Mouse (Mus musculus) thymus, adult 2 months (tissue): ENCODE data around the gene Ammecr1.

Experiments used
- CTCF ChIP-seq: fragments of 200-500 bp; IDR thresholded peaks from 2 replicates; pipeline ENCODE4 v1.5.1; 2012; ENCODE audit warnings: mild to moderate bottlenecking, control low read depth, low read length, moderate library complexity, borderline replicate concordance; ENCODE audit not compliant: control insufficient read depth, poor library complexity, insufficient read depth; ENCODE audit errors: extremely low read depth
- POLR2A ChIP-seq: fragments of 200-500 bp; IDR thresholded peaks from 2 replicates; pipeline ENCODE4 v1.6.1; 2012; ENCODE audit warnings: mild to moderate bottlenecking, low read length, control low read depth, moderate library complexity; ENCODE audit not compliant: control insufficient read depth, poor library complexity, insufficient read depth; ENCODE audit errors: extremely low read depth

- TF ChIP-seq CTCF (no peak), POLR2A (no peak)
Measured at GRCm38 (mm10) chrX:142981530-142982130, 15.1 kb upstream of the Ammecr1 start.
